Mouse (Mus musculus) gonadal fat pad, adult 2 months (tissue): ENCODE data around the gene Xrra1. TPM values are rescaled to one million over a fixed set of nuclear protein-coding genes. Genes with fewer than 3 reads are reported as not detected.

Experiments used
- DNase-seq: peaks from one replicate; pipeline ENCODE4 v3.0.0-alpha.2; 2012; ENCODE audit warnings: low read depth
- polyA plus RNA-seq: library from polyadenylated mRNA; depleted of rRNA; stranded (reverse); fragments of >200 nt; gene quantifications from 2 replicates; pipeline ENCODE4 v1.2.3, GENCODE M21; 2012

Xrra1 gene
- polyA plus RNA-seq, 1 experiment: 2.8 TPM

DNA sequence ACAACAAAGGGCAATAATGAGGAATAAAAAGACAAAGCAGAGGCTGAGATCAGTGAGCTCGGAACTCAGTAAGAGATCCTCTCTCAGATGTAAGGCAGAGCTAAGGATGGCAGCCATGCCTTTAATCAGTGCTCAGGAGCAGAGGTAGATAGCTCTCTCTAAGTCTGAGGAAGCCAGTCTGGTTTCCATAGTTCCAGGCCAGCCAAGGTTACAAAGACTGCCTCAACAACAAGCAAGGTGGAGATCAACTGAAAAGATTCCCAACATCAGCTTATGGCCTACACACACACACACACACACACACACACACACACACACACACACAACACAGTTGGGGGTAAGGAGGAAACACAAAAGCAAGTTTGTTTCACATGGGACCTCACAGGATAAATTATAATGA, 7.8 kb upstream of the Xrra1 start:
- DNase-seq: no peak

DNA sequence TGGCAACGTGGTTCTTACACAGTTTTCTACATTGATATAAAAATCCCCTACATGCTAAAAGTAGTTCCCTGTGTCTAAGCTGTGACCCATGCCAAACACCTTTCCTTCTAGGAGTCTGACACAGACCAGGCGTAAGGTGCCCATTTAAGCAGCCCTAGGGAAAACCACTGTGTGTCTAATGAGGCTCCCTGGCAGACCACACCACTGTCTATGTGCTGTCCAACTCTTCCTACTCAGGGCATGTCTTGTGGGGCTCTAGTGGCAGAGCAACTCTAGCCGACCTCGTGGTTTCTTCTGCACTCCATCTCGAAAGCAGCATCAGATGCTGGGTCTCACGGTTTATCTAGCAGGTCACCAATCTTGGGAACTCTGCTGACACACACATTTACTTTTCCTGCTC, 7.3 kb upstream of the Xrra1 start:
- DNase-seq: no peak

GRCm38 (mm10) chr7:99853350-99853749, 5.6 kb upstream of the Xrra1 start:
- no peak for DNase-seq

- no peak for DNase-seq
Measured at GRCm38 (mm10) chr7:99854311-99854710, 4.6 kb upstream of the Xrra1 start.

DNA sequence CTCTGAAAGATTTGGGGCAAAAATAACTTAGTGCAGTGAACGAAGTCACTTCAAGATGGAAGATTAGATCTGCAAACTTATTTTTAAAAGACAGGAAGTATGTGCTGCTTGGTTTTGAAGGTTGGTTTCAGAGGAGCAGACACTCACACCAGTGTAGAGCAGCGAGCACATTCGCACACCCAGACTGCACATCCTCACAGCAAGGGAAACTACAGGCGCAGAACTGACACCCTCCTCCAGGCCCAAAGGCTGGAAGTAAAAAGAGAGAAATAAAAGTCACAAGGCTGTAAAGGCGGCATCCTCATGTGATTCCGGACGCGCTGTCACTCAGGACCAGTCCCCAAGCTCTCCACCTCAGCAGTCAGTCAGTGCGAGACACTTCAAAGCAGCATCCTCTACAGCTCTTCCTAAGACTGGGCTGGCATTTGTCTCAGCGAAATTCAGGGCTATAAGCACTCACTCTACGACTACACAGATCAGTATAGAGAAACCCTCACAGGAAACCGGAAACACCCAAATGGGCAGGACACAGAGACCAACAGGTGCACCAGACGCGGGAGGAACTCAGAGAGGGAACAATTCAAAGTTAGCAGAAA, 2.6 kb upstream of the Xrra1 start:
- DNase-seq: no peak

- DNase-seq: no peak
Measured at GRCm38 (mm10) chr7:99858175-99858812, 622 bp upstream of the Xrra1 start.

GRCm38 (mm10) chr7:99863362-99863761, 4.4 kb downstream of the Xrra1 start, which contains the start of gene Spcs2:
TSS of gene Spcs2 (minus strand) at chr7:99863462.
- DNase-seq: no peak

DNA sequence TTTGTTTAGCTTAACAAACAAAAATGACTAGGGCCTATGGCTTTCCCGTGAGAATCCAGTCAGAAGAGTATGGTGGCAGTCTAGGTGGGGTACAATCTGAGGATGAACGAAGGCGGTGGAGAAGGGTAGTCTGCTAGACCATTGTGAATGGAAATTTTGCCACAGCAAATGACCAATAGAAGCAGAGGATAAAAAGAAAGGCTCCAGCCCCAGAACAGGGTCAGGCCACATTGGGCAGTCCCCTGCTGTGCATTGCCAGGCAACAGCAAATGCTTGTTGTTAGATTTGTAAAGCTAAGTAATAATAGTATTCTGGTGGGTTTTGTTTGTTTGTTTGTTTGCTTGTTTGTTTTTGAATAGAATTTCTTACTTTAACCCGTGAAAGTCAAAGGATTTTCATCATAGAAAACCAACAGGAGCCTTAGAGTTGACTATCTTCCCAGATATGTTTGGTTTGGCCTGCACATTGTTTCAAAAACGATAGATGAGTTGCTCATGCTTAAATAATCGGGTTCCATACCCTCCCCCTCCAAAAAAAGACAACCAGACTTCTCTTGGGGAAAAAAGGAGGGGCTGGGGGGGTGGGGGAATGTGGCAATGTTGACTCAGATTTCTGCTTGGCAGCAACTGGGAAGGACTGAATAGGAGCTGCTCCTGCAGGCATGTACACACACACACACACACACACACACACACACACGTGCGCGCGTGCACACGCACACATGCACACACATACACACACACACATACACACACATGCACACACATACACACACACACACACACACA, 5.5 kb downstream of the Xrra1 start:
- no peak for DNase-seq

- DNase-seq: no peak
Measured at GRCm38 (mm10) chr7:99865219-99865618, 6.3 kb downstream of the Xrra1 start.

- DNase-seq: no peak
Measured at GRCm38 (mm10) chr7:99869296-99869695, 10.4 kb downstream of the Xrra1 start.

DNA sequence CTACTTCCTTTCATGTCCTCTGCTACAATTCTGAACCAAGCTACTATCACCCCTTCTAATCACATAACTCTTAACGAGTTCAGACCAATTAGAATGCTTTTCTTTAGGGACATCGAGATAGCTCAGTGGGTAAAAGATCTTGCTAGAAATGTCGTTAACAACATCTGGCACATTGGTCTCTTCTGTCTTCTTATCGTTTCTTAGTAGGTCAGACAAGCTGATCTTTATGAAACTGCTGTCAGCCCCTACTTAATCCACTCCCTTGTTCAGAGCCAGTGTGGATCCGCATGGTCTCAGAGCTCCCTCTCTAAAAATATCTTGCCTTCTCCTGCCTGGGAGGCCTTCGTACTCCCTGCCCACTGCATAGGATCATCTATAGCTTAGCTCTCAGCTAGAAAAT, 15.0 kb downstream of the Xrra1 start:
- DNase-seq: no peak

DNA sequence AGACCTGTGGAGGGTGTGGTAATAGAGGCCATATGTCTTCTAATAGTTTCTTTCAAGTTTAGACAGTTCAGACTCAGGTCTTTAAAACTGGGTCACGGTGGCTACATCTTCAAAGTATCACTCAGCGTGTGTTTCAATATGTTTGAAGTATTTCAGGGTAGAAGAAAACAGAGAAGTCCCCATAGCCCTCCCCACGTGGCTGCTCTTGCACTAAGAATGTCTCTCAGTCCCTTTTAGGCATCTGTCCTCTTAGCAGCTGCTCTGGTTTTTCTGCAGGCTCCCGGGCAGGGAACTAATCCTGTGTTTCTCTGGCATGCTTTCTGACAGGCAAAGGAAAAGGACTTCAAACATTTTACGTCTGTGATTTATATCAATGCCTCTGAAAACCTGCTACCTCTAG, 17.0 kb downstream of the Xrra1 start:
- DNase-seq: no peak

- no peak for DNase-seq
Measured at GRCm38 (mm10) chr7:99876345-99876744, 17.4 kb downstream of the Xrra1 start.

DNA sequence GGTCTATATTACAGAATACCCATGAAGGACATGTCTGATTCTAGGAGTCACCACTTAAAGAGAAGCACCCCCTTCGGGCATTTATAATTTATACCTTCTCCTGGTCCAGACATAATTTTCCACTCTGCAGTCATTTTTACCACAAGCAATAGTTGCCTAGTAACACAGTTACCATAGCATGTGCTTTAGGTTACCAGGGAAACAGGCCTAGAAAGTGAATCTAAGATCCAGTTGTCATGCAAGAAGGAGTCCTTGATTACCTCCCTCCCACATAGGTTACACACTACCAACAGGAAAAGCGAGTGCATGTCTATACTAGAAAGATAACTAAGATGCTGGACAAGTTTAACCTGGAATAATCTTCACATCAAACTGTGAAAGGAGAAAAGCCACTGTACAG, 19.3 kb downstream of the Xrra1 start:
- no peak for DNase-seq

- no peak for DNase-seq
Measured at GRCm38 (mm10) chr7:99887230-99887735, 28.4 kb downstream of the Xrra1 start.

DNA sequence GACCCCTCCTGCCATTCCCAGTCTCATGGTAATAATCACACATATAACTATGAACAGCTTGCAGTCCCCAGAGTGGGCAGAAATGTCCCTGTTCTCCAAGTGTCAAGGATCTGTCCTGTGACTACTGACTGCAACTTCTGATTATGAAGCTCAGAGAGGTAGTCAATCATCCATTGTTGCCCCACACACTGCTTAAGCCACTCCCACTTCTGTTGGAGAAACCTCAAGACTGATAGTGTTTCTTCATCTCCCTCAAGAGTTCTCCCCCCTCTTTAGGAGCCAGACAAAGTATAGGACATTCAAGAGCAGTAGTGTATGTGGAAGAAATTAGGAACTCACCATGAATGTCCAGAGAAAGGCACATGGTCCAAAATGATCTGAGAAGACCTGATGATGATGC, 28.8 kb downstream of the Xrra1 start:
- DNase-seq: no peak

GRCm38 (mm10) chr7:99889175-99889880, 30.4 kb downstream of the Xrra1 start:
- no peak for DNase-seq

GRCm38 (mm10) chr7:99890168-99890755, 31.3 kb downstream of the Xrra1 start:
- DNase-seq: no peak

DNA sequence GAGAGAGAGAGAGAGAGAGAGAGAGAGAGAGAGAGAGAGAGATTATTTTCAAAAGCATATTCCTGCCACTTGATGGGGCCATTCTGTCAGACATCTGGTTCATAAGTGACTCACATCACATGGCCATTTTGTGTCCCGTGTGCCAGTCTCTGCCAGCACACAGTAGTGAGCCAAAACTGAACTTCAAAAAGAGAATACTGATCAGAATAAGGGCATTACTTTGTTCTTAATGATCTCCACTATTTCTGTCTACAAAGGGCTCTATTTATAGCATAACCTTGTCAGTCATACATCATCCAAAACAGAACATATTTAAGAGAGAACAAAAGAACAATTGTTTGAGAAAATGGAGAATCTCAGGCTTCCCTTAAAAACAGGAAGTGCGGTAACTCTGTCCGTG, 32.6 kb downstream of the Xrra1 start:
- DNase-seq: no peak

GRCm38 (mm10) chr7:99892351-99892750, 33.4 kb downstream of the Xrra1 start:
- DNase-seq: no peak

- no peak for DNase-seq
Measured at GRCm38 (mm10) chr7:99893967-99894366, 35.1 kb downstream of the Xrra1 start.

- no peak for DNase-seq
Measured at GRCm38 (mm10) chr7:99894478-99894877, 35.6 kb downstream of the Xrra1 start.
